Mouse (Mus musculus) ES-E14 (cell line): ENCODE measurements around the gene H3f3a.

ENCODE experiments used
- HCFC1 ChIP-seq: IDR thresholded peaks from 2 replicates; pipeline ENCODE4 v1.6.1; 2012; ENCODE audit warnings: low read length, inconsistent platforms, borderline replicate concordance; ENCODE audit not compliant: insufficient read depth
- MAFK ChIP-seq: IDR thresholded peaks from 2 replicates; pipeline ENCODE4 v1.6.1; 2014; ENCODE audit warnings: mild to moderate bottlenecking, low read depth, low read length, inconsistent platforms; ENCODE audit not compliant: insufficient read depth
- ZNF384 ChIP-seq: IDR thresholded peaks from 2 replicates; pipeline ENCODE4 v1.6.1; 2012; ENCODE audit warnings: low read depth, low read length, inconsistent platforms

GRCm38 (mm10) chr1:180801466-180801994 is 12.2 kb downstream of the H3f3a start:
- no peak for TF ChIP-seq MAFK
- TF ChIP-seq ZNF384, result no peak
- no peak for TF ChIP-seq HCFC1
